Mouse (Mus musculus): Measurements from ENCODE around the gene C1ql4.
"Not testable (repeated sequence)": the region's sequence is repeated elsewhere in the genome, so short reads cannot be mapped to it uniquely, and the experiment has no call there.

The C1ql4 gene

DNA sequence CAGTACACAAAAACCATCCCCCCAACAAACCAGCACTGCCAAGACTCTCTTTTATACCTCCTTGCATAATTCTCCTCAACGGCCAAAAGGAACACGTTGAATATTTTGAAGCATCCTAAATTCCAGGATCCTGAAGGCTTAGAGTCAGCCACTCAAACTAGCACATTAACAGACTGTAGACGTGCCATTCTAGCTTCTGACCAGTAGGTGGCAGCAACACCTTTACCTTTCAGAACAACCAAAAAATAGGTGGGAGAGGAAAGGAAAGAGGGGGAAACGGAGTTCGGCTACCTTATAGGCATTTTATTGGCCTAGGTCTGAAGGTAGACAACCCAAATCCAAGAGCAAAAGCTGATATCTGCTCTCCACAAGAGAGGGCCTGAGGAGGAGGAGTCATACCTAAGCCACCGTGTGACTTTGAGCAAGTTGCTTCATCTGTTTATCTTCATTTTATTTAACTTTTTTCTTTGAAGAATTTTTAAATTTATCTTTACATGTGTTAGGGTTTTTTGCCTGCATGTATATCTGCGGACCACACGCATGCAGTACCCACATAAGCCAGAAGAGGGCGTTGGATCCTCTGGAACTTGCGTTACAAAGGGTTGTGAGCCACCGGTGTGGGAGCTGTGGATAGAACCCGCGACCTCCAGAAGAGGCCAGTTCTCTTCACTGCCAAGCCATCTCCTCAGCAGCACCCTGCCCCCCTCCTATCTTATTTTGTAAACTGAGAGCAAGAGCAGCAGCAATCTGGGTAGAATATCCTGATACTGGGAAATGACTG is 38.0 kb downstream of the C1ql4 start:
- Histone ChIP-seq H3K9me3 (ENCODE audit: low read length) (no peaks in the 10 kb centered on the region), H3K4me3 (replicated peaks; ENCODE audit: low read length) (no peak overlapping the region), H3K4me1 (replicated peaks; ENCODE audit: low read depth, low read length) (peaks cover 40% of the 10 kb centered on the region), H3K36me3 (ENCODE audit: insufficient read depth, low read length) (no peaks in the 10 kb centered on the region), H3K27me3 (ENCODE audit: insufficient read depth, low read length) (peaks cover 42% of the 10 kb centered on the region)
- TF ChIP-seq POU5F1 (IDR thresholded peaks at IDR 0.05; ENCODE audit: borderline replicate concordance, low read length) = no peak
- peak; percentile 64 for TF ChIP-seq CTCF (conservative IDR thresholded peaks at IDR 0.05; ENCODE audit: low read length)

DNA sequence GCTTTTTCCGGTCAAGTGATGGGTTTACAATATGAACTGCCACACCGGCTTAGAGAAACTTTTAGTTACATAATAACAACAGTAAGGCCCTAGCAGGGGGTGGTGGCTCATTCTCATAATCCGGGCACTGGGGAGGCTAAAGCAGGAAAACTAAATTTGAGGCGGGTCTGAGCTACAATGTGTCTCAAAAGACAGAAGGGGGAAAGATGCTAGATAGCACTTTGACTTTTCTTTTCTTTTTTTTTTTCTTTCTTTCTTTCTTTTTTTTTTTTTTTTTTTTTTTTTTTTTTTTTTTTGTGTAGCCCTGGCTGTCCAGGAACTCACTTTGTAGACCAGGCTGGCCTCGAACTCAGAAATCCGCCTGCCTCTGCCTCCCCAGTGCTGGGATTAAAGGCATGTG is 41.9 kb downstream of the C1ql4 start:
- not testable (repeated sequence) for H3K9me3 ChIP-seq (ENCODE audit: low read length); H3K36me3 ChIP-seq (ENCODE audit: insufficient read depth, low read length); H3K27me3 ChIP-seq (ENCODE audit: insufficient read depth, low read length); H3K4me3 ChIP-seq (replicated peaks; ENCODE audit: low read length)
- H3K4me1 ChIP-seq (replicated peaks; ENCODE audit: low read depth, low read length) = peaks cover 27% of the 10 kb centered on the region

DNA sequence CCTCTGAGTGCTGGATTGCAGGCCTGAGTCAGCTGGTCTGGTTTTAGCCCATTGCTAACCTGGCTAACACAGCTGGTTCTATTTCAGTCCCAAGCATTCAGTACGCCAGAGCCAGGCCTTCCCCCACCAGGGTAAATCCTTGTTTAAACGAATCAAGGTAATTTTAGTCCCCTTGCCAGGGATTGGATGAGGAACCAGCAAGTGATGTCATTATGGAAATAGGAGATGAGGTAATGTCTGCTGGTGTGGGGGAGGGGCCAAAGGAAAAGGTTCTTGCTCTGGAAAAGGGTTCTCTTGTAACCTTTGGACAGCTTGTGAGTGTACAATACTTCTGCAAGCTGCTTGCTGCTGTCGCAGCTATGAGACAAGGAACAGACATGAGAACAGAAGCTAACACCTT is 42.8 kb downstream of the C1ql4 start:
- Histone ChIP-seq H3K4me3 (replicated peaks; ENCODE audit: low read length) (no peak overlapping the region), H3K36me3 (ENCODE audit: insufficient read depth, low read length) (no peaks in the 10 kb centered on the region), H3K4me1 (replicated peaks; ENCODE audit: low read depth, low read length) (peaks cover 32% of the 10 kb centered on the region), H3K9me3 (ENCODE audit: low read length) (no peaks in the 10 kb centered on the region), H3K27me3 (ENCODE audit: insufficient read depth, low read length) (peaks cover 4% of the 10 kb centered on the region; the same call in 1 of the 2 replicates)
- TF ChIP-seq CTCF (conservative IDR thresholded peaks at IDR 0.05; ENCODE audit: low read length) (no peak), NANOG (IDR thresholded peaks at IDR 0.05; ENCODE audit: borderline replicate concordance, low read length) (no peak)

DNA sequence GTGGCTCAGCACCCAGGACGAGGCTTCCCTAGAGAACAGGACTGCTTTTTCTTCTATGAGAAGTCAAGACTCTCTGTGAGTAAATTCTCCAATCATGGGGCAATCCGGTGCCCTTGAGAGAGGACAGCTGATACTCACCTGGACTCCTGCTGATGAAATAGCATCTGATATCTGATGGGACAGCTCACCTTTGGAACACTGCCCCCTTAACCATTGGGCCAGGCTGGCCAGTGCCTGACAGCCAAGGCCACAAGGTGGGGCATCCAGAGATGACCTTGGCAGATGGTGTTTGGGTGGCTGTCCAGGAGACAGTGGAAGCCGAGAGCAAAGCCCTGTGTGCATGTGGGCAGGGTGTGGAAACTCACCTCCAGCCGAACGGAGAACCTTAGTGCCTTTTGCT is 45.3 kb downstream of the C1ql4 start:
- H3K9me3 ChIP-seq (ENCODE audit: low read length) = no peaks in the 10 kb centered on the region

GRCm38 (mm10) chr15:99040920-99041856 is 46.4 kb downstream of the C1ql4 start:
- Histone ChIP-seq H3K9me3 (ENCODE audit: low read length) (no peaks in the 10 kb centered on the region), H3K4me1 (replicated peaks; ENCODE audit: low read depth, low read length) (peaks cover 47% of the 10 kb centered on the region), H3K36me3 (ENCODE audit: insufficient read depth, low read length) (peaks cover 21% of the 10 kb centered on the region), H3K27me3 (ENCODE audit: insufficient read depth, low read length) (no peaks in the 10 kb centered on the region; the same call in 1 of the 2 replicates), H3K4me3 (replicated peaks; ENCODE audit: low read length) (no peak overlapping the region)
- no peak for TF ChIP-seq NANOG (IDR thresholded peaks at IDR 0.05; ENCODE audit: borderline replicate concordance, low read length)
- no peak for TF ChIP-seq CTCF (conservative IDR thresholded peaks at IDR 0.05; ENCODE audit: low read length)
- TF ChIP-seq POU5F1 (IDR thresholded peaks at IDR 0.05; ENCODE audit: borderline replicate concordance, low read length) = no peak

More for the DNA sequence above, 45.3 kb downstream of the C1ql4 start:
- H3K27me3 ChIP-seq (ENCODE audit: insufficient read depth, low read length) = peaks cover 4% of the 10 kb centered on the region; the same call in 1 of the 2 replicates
- H3K4me3 ChIP-seq (replicated peaks; ENCODE audit: low read length) = no peak overlapping the region
- TF ChIP-seq CTCF (conservative IDR thresholded peaks at IDR 0.05; ENCODE audit: low read length) (no peak), POU5F1 (IDR thresholded peaks at IDR 0.05; ENCODE audit: borderline replicate concordance, low read length) (no peak), NANOG (IDR thresholded peaks at IDR 0.05; ENCODE audit: borderline replicate concordance, low read length) (no peak)
- H3K4me1 ChIP-seq (replicated peaks; ENCODE audit: low read depth, low read length) = peaks cover 40% of the 10 kb centered on the region
- H3K36me3 ChIP-seq (ENCODE audit: insufficient read depth, low read length) = peaks cover 13% of the 10 kb centered on the region

- peaks cover 52% of the 10 kb centered on the region for H3K4me1 ChIP-seq (replicated peaks; ENCODE audit: low read depth, low read length)
- no peaks in the 10 kb centered on the region for H3K9me3 ChIP-seq (ENCODE audit: low read length)
- no peaks in the 10 kb centered on the region; the same call in 1 of the 2 replicates for H3K27me3 ChIP-seq (ENCODE audit: insufficient read depth, low read length)
- H3K4me3 ChIP-seq (replicated peaks; ENCODE audit: low read length) = peak overlapping the region; percentile 54
- H3K36me3 ChIP-seq (ENCODE audit: insufficient read depth, low read length) = peaks cover 30% of the 10 kb centered on the region
- TF ChIP-seq CTCF (conservative IDR thresholded peaks at IDR 0.05; ENCODE audit: low read length) = peak; percentile 85
- no peak for TF ChIP-seq NANOG (IDR thresholded peaks at IDR 0.05; ENCODE audit: borderline replicate concordance, low read length)
Observed at GRCm38 (mm10) chr15:99039996-99040919, 47.4 kb downstream of the C1ql4 start.

DNA sequence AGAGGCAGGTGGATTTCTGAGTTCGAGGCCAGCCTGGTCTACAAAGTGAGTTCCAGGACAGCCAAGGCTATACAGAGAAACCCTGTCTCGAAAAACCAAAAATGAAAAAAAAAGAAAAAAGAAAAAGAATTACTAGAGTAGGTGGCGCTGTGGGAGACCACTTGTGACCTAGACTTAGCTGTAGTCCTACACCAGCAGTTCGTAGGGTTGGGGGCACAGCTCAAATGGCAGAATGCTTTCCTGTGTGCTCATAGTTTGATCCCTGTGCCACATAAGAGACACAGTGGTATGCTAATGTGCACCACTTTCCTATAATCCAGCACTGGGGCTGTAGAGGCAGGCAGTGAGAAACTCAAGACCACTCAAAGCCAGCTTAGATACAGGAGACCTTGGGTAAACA is 48.3 kb downstream of the C1ql4 start:
- Histone ChIP-seq H3K4me1 (replicated peaks; ENCODE audit: low read depth, low read length) (peaks cover 44% of the 10 kb centered on the region), H3K4me3 (replicated peaks; ENCODE audit: low read length) (peak overlapping the region; percentile 54; the same call in 1 of the 2 replicates), H3K36me3 (ENCODE audit: insufficient read depth, low read length) (peaks cover 40% of the 10 kb centered on the region), H3K27me3 (ENCODE audit: insufficient read depth, low read length) (no peaks in the 10 kb centered on the region; the same call in 1 of the 2 replicates), H3K9me3 (ENCODE audit: low read length) (no peaks in the 10 kb centered on the region)
- TF ChIP-seq NANOG (IDR thresholded peaks at IDR 0.05; ENCODE audit: borderline replicate concordance, low read length) (no peak), CTCF (conservative IDR thresholded peaks at IDR 0.05; ENCODE audit: low read length) (no peak), POU5F1 (IDR thresholded peaks at IDR 0.05; ENCODE audit: borderline replicate concordance, low read length) (no peak)

DNA sequence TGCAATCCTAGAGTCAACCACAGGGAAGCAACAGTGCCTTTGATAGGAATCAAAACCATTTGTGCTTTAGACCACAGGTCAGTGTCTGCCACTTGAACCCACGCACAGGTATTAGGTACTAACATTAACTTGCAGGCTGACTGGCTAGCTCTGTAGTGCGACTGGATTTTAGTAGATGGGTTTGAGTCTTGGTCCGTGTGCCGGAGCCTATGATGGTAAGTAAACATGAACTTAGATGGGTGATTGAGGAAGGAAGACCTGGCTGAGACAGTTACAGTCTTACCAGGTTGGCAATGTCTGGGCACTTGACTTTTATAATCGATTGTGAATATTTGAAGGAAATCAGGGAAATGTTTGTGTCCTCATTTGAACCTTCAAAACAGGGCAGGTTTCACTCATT is 48.8 kb downstream of the C1ql4 start:
- peaks cover 42% of the 10 kb centered on the region for H3K36me3 ChIP-seq (ENCODE audit: insufficient read depth, low read length)
- H3K27me3 ChIP-seq (ENCODE audit: insufficient read depth, low read length) = no peaks in the 10 kb centered on the region; the same call in 1 of the 2 replicates
- TF ChIP-seq NANOG (IDR thresholded peaks at IDR 0.05; ENCODE audit: borderline replicate concordance, low read length) (no peak), CTCF (conservative IDR thresholded peaks at IDR 0.05; ENCODE audit: low read length) (no peak), POU5F1 (IDR thresholded peaks at IDR 0.05; ENCODE audit: borderline replicate concordance, low read length) (no peak)
- no peaks in the 10 kb centered on the region for H3K9me3 ChIP-seq (ENCODE audit: low read length)
- no peak overlapping the region for H3K4me3 ChIP-seq (replicated peaks; ENCODE audit: low read length)
- peaks cover 44% of the 10 kb centered on the region for H3K4me1 ChIP-seq (replicated peaks; ENCODE audit: low read depth, low read length)

All from E14TG2a.4 (cell line).